In genomic region chr5:142581517-142581916, GRCm38 (mm10) we compare ENCODE assay signal across 9 mouse cellular contexts. TPM values are rescaled to one million over a fixed set of nuclear protein-coding genes. Genes with fewer than 3 reads are reported as not detected.
DNase-seq lines count a peak whose midpoint lies in the region; ATAC-seq and TF ChIP-seq lines count a peak whose summit lies in the region.
"Had no signal": no experiment of that assay in that cellular context is flagged by ENCODE, and none has a peak within 500 bp of the region (broad histone marks: within the 10 kb centered on the region; RNA-seq: fewer than 3 reads in every experiment).

No protein-coding gene starts in this region.

- no peak for ATAC-seq in liver, embryonic 14.5 days (ENCODE audit: insufficient read depth)
- ATAC-seq in neural tube, embryonic 15.5 days (ENCODE audit: low FRiP score) = 0 out of 2 replicates have a peak, but pooled peaks have one; percentile 7
- no peak for ATAC-seq in activated CD4-positive, CD25-positive, alpha-beta regulatory T cell, adult 4 months

- H3K36me3 ChIP-seq in liver, embryonic 14.5 days (replicated peaks; ENCODE audit: control insufficient read depth, insufficient read depth, low read depth) = no peaks in the 10 kb centered on the region
- H3K36me3 ChIP-seq in neural tube, embryonic 15.5 days = peaks cover 3% of the 10 kb centered on the region; the same call in 1 of the 2 replicates
- H3K36me3 ChIP-seq: heart, embryonic 13.5 days had no signal

- no peak overlapping the region for H3K4me2 ChIP-seq in liver, embryonic 14.5 days (ENCODE audit: low read depth)
- no peak overlapping the region for H3K4me2 ChIP-seq in neural tube, embryonic 15.5 days
- H3K4me2 ChIP-seq: heart, embryonic 13.5 days had no signal

- TF ChIP-seq EP300 in liver, embryonic 14.5 days (IDR thresholded peaks at IDR 0.05; ENCODE audit: low read depth) = no peak

- TF ChIP-seq CTCF in liver, embryonic 14.5 days (IDR thresholded peaks at IDR 0.05; ENCODE audit: low read depth) = peak; percentile 85

- no peaks in the 10 kb centered on the region for H3K9me3 ChIP-seq in liver, embryonic 14.5 days (ENCODE audit: control insufficient read depth, low read length)
- no peaks in the 10 kb centered on the region for H3K9me3 ChIP-seq in neural tube, embryonic 15.5 days (replicated peaks)
- H3K9me3 ChIP-seq: heart, embryonic 13.5 days had no signal

- DNase-seq in 3134 (ENCODE audit: extremely low read depth, insufficient read length, low spot score) (peak; percentile 23), MEL-GATA-1-ER (ENCODE audit: extremely low read depth, low read depth) (peak; percentile 25)
- DNase-seq in cerebellum, postnatal 14 days = peak; percentile 83
- peak; percentile 62 to 74 for DNase-seq in frontal cortex, postnatal 36 days (ENCODE audit: low spot score in 2 of 2)
- DNase-seq in kidney, postnatal 36 days = peak; percentile 33 to 69
- DNase-seq in liver, embryonic 14.5 days (ENCODE audit: low read depth in 3 of 3, low spot score in 3 of 3) = peak in 2 of 3 experiments; percentile 18 to 23

- H3K4me1 ChIP-seq in liver, embryonic 14.5 days (replicated peaks; ENCODE audit: control insufficient read depth in 2 of 2, insufficient read depth in 2 of 2, low read length in 1 of 2) = no peaks in the 10 kb centered on the region
- H3K4me1 ChIP-seq in neural tube, embryonic 15.5 days = peaks cover 16% of the 10 kb centered on the region

- no peak overlapping the region for H3K27ac ChIP-seq in liver, embryonic 14.5 days
- no peak overlapping the region for H3K27ac ChIP-seq in neural tube, embryonic 15.5 days (replicated peaks)
- H3K27ac ChIP-seq: heart, embryonic 13.5 days had no signal

- WGBS in liver, embryonic 14.5 days (ENCODE audit: insufficient replicate concordance) = 10% methylated on average over 5 of the region's 5 CpGs
- 18% methylated on average over 5 of the region's 5 CpGs for WGBS in neural tube, embryonic 15.5 days

- no peak overlapping the region for H3K9ac ChIP-seq in liver, embryonic 14.5 days (replicated peaks)
- H3K9ac ChIP-seq in neural tube, embryonic 15.5 days (replicated peaks) = no peak overlapping the region
- H3K9ac ChIP-seq: heart, embryonic 13.5 days had no signal

- no peaks in the 10 kb centered on the region for H3K27me3 ChIP-seq in liver, embryonic 14.5 days (ENCODE audit: control insufficient read depth, insufficient read depth, low read length)
- H3K27me3 ChIP-seq in neural tube, embryonic 15.5 days (replicated peaks) = no peaks in the 10 kb centered on the region; the same call in 1 of the 2 replicates

- H3K4me3 ChIP-seq in liver, embryonic 14.5 days (ENCODE audit: insufficient read depth in 1 of 2, low read depth in 2 of 2, low read length in 2 of 2) = no peak overlapping the region
- no peak overlapping the region for H3K4me3 ChIP-seq in neural tube, embryonic 15.5 days (replicated peaks)
- H3K4me3 ChIP-seq: heart, embryonic 13.5 days had no signal

RNA-seq across cellular contexts. Expression of gene Mmd2, which starts 27.1 kb away (rescaled TPM):
- 6.0 and 6.7 TPM in 2 replicates for polyA plus RNA-seq in liver, embryonic 14.5 days (2012; rRNA removed)
- 15.5 and 16.9 TPM in 2 replicates for polyA plus RNA-seq in liver, embryonic 14.5 days (2014; fragmentation: Nextera tagmentation; extraction: Ambion mirVana)
- 57.8 and 59.2 TPM in 2 replicates for polyA plus RNA-seq in neural tube, embryonic 15.5 days (2015; fragmentation: Nextera tagmentation; extraction: Ambion mirVana)
- polyA plus RNA-seq in activated CD4-positive, CD25-positive, alpha-beta regulatory T cell, adult 4 months (2017; shearing (Covaris generic)) = not detected

RNA-seq across cellular contexts. Expression of gene Radil, which starts 30.6 kb away (rescaled TPM):
- 0.03 and 0.09 TPM in 2 replicates for polyA plus RNA-seq in liver, embryonic 14.5 days (2012; rRNA removed)
- polyA plus RNA-seq in liver, embryonic 14.5 days (2014; fragmentation: Nextera tagmentation; extraction: Ambion mirVana) = 0.05 and 0.08 TPM in 2 replicates
- 19.4 and 22.0 TPM in 2 replicates for polyA plus RNA-seq in neural tube, embryonic 15.5 days (2015; fragmentation: Nextera tagmentation; extraction: Ambion mirVana)
- not detected for polyA plus RNA-seq in activated CD4-positive, CD25-positive, alpha-beta regulatory T cell, adult 4 months (2017; shearing (Covaris generic))

RNA-seq across cellular contexts. Expression of gene Wipi2, which starts 46.0 kb away (rescaled TPM):
- 16.0 and 20.5 TPM in 2 replicates for polyA plus RNA-seq in liver, embryonic 14.5 days (2012; rRNA removed)
- 28.3 and 34.4 TPM in 2 replicates for polyA plus RNA-seq in liver, embryonic 14.5 days (2014; fragmentation: Nextera tagmentation; extraction: Ambion mirVana)
- 41.1 and 43.3 TPM in 2 replicates for polyA plus RNA-seq in neural tube, embryonic 15.5 days (2015; fragmentation: Nextera tagmentation; extraction: Ambion mirVana)
- 10 to 100 TPM; 14.6 to 15.9 TPM for polyA plus RNA-seq in activated CD4-positive, CD25-positive, alpha-beta regulatory T cell, adult 4 months (2017; shearing (Covaris generic))

RNA-seq across cellular contexts. Expression of gene Papolb, which starts 51.6 kb away (rescaled TPM):
- polyA plus RNA-seq in liver, embryonic 14.5 days (2012; rRNA removed) = not detected in 2 replicates
- not detected in 2 replicates for polyA plus RNA-seq in liver, embryonic 14.5 days (2014; fragmentation: Nextera tagmentation; extraction: Ambion mirVana)
- 0.15 and 0.23 TPM in 2 replicates for polyA plus RNA-seq in neural tube, embryonic 15.5 days (2015; fragmentation: Nextera tagmentation; extraction: Ambion mirVana)
- not detected for polyA plus RNA-seq in activated CD4-positive, CD25-positive, alpha-beta regulatory T cell, adult 4 months (2017; shearing (Covaris generic))

Comparison
In these comparisons a context has a peak if more than half of its experiments do, and no peak if none do; other contexts are left out.
1. DNase-seq: peak in every context shown above with its lines; median percentile 83 in cerebellum, postnatal 14 days; 68 in frontal cortex, postnatal 36 days; 51 in kidney, postnatal 36 days; 25 in MEL-GATA-1-ER; 23 in 3134; 20 in liver, embryonic 14.5 days.
2. RNA of gene Mmd2, which starts 27.1 kb away (polyA plus RNA-seq): 57.8 to 59.2 TPM in neural tube, embryonic 15.5 days and 6.0 to 16.9 TPM in liver, embryonic 14.5 days; not detected in activated CD4-positive, CD25-positive, alpha-beta regulatory T cell, adult 4 months; every median in the first group is over 4 times any median in the second.
3. RNA of gene Radil, which starts 30.6 kb away (polyA plus RNA-seq): 19.4 to 22.0 TPM in neural tube, embryonic 15.5 days; 0.03 to 0.09 TPM in liver, embryonic 14.5 days and not detected in activated CD4-positive, CD25-positive, alpha-beta regulatory T cell, adult 4 months; every median in the first group is over 10 times any median in the second.